Mouse (Mus musculus): ENCODE measurements around the gene Rgcc. TPM values are rescaled to one million over a fixed set of nuclear protein-coding genes. Genes with fewer than 3 reads are reported as not detected.

The Rgcc gene
- polyA plus RNA-seq (2015; fragmentation: Nextera tagmentation; extraction: Ambion mirVana) = 60.1 and 70.7 TPM in 2 replicates

- peak within 1 kb of the TSS; percentile 46 for H3K4me3 ChIP-seq (replicated peaks; ENCODE audit: low read depth, low read length)
- no peak within 1 kb of the TSS for H3K27ac ChIP-seq
- under 1% methylated on average over 31 of the region's 34 CpGs for WGBS
- peak; percentile 97 for ATAC-seq (replicated peaks; ENCODE audit: low FRiP score, low read depth)
- H3K9ac ChIP-seq (ENCODE audit: low read depth, low read length) = peak within 1 kb of the TSS; percentile 52
- H3K36me3 ChIP-seq (ENCODE audit: insufficient read depth, low read length) = no peaks in the 10 kb centered on the region
- H3K4me2 ChIP-seq (ENCODE audit: low read length) = peak within 1 kb of the TSS; percentile 90
- peak; percentile 85 for TF ChIP-seq CTCF (IDR thresholded peaks at IDR 0.05; ENCODE audit: low read depth)
- peak; percentile 96 for DNase-seq (ENCODE audit: low spot score)
- peaks cover 13% of the 10 kb centered on the region for H3K4me1 ChIP-seq (replicated peaks; ENCODE audit: insufficient read depth, low read length)
- no peaks in the 10 kb centered on the region for H3K27me3 ChIP-seq (ENCODE audit: insufficient read depth, low read length)
- H3K9me3 ChIP-seq (replicated peaks; ENCODE audit: low read length) = no peaks in the 10 kb centered on the region
These were observed at the start of gene Rgcc for GRCm38 (mm10) chr14:79301466-79301875. Gene Rgcc (minus strand): TSS chr14:79301645.

- Histone ChIP-seq H3K9me3 (replicated peaks; ENCODE audit: low read length) (no peaks in the 10 kb centered on the region), H3K36me3 (ENCODE audit: insufficient read depth, low read length) (peaks cover 32% of the 10 kb centered on the region), H3K4me2 (ENCODE audit: low read length) (no peak overlapping the region), H3K9ac (ENCODE audit: low read depth, low read length) (no peak overlapping the region), H3K27ac (no peak overlapping the region), H3K4me1 (replicated peaks; ENCODE audit: insufficient read depth, low read length) (no peaks in the 10 kb centered on the region), H3K4me3 (replicated peaks; ENCODE audit: low read depth, low read length) (no peak overlapping the region), H3K27me3 (ENCODE audit: insufficient read depth, low read length) (no peaks in the 10 kb centered on the region)
- no peak for TF ChIP-seq CTCF (IDR thresholded peaks at IDR 0.05; ENCODE audit: low read depth)
- no peak for ATAC-seq (replicated peaks; ENCODE audit: low FRiP score, low read depth)
- 88% methylated on average over 3 of the region's 3 CpGs for WGBS
- DNase-seq (ENCODE audit: low spot score) = no peak
These were observed 44.9 kb upstream of the Rgcc start for GRCm38 (mm10) chr14:79346384-79346783.

- 79% methylated on average over 3 of the region's 3 CpGs for WGBS
These were observed 34.2 kb upstream of the Rgcc start for GRCm38 (mm10) chr14:79335613-79336012.

GRCm38 (mm10) chr14:79331936-79332335 is 30.5 kb upstream of the Rgcc start:
- ATAC-seq (replicated peaks; ENCODE audit: low FRiP score, low read depth) = no peak

More at GRCm38 (mm10) chr14:79335613-79336012, 34.2 kb upstream of the Rgcc start:
- Histone ChIP-seq H3K4me1 (replicated peaks; ENCODE audit: insufficient read depth, low read length) (no peaks in the 10 kb centered on the region), H3K4me2 (ENCODE audit: low read length) (no peak overlapping the region), H3K27ac (no peak overlapping the region), H3K27me3 (ENCODE audit: insufficient read depth, low read length) (no peaks in the 10 kb centered on the region), H3K4me3 (replicated peaks; ENCODE audit: low read depth, low read length) (no peak overlapping the region), H3K9ac (ENCODE audit: low read depth, low read length) (no peak overlapping the region), H3K9me3 (replicated peaks; ENCODE audit: low read length) (no peaks in the 10 kb centered on the region), H3K36me3 (ENCODE audit: insufficient read depth, low read length) (peaks cover 24% of the 10 kb centered on the region)
- ATAC-seq (replicated peaks; ENCODE audit: low FRiP score, low read depth) (no peak), DNase-seq (ENCODE audit: low spot score) (no peak)
- no peak for TF ChIP-seq CTCF (IDR thresholded peaks at IDR 0.05; ENCODE audit: low read depth)

GRCm38 (mm10) chr14:79330944-79331561 is 29.6 kb upstream of the Rgcc start:
- TF ChIP-seq CTCF (IDR thresholded peaks at IDR 0.05; ENCODE audit: low read depth) = no peak
- Histone ChIP-seq H3K9me3 (replicated peaks; ENCODE audit: low read length) (no peaks in the 10 kb centered on the region), H3K27ac (no peak overlapping the region), H3K4me1 (replicated peaks; ENCODE audit: insufficient read depth, low read length) (no peaks in the 10 kb centered on the region), H3K27me3 (ENCODE audit: insufficient read depth, low read length) (no peaks in the 10 kb centered on the region), H3K36me3 (ENCODE audit: insufficient read depth, low read length) (peaks cover 11% of the 10 kb centered on the region; the same call in 1 of the 2 replicates), H3K4me2 (ENCODE audit: low read length) (peak overlapping the region; percentile 19; the same call in 1 of the 2 replicates), H3K4me3 (replicated peaks; ENCODE audit: low read depth, low read length) (no peak overlapping the region), H3K9ac (ENCODE audit: low read depth, low read length) (no peak overlapping the region)
- no peak for ATAC-seq (replicated peaks; ENCODE audit: low FRiP score, low read depth)
- WGBS = 52% methylated on average over 16 of the region's 16 CpGs
- DNase-seq (ENCODE audit: low spot score) = peak; percentile 46

More at GRCm38 (mm10) chr14:79331936-79332335, 30.5 kb upstream of the Rgcc start:
- Histone ChIP-seq H3K27ac (no peak overlapping the region), H3K9ac (ENCODE audit: low read depth, low read length) (no peak overlapping the region), H3K36me3 (ENCODE audit: insufficient read depth, low read length) (peaks cover 13% of the 10 kb centered on the region), H3K4me1 (replicated peaks; ENCODE audit: insufficient read depth, low read length) (no peaks in the 10 kb centered on the region), H3K27me3 (ENCODE audit: insufficient read depth, low read length) (no peaks in the 10 kb centered on the region), H3K4me2 (ENCODE audit: low read length) (no peak overlapping the region), H3K4me3 (replicated peaks; ENCODE audit: low read depth, low read length) (no peak overlapping the region), H3K9me3 (replicated peaks; ENCODE audit: low read length) (no peaks in the 10 kb centered on the region)
- peak; percentile 6 for DNase-seq (ENCODE audit: low spot score)
- TF ChIP-seq CTCF (IDR thresholded peaks at IDR 0.05; ENCODE audit: low read depth) = no peak
- WGBS = 63% methylated on average over 7 of the region's 7 CpGs

GRCm38 (mm10) chr14:79327033-79327432 is 25.6 kb upstream of the Rgcc start:
- ATAC-seq (replicated peaks; ENCODE audit: low FRiP score, low read depth) = no peak
- peak; percentile 81 for TF ChIP-seq CTCF (IDR thresholded peaks at IDR 0.05; ENCODE audit: low read depth)
- Histone ChIP-seq H3K9me3 (replicated peaks; ENCODE audit: low read length) (no peaks in the 10 kb centered on the region), H3K4me1 (replicated peaks; ENCODE audit: insufficient read depth, low read length) (no peaks in the 10 kb centered on the region), H3K27ac (no peak overlapping the region), H3K4me3 (replicated peaks; ENCODE audit: low read depth, low read length) (no peak overlapping the region), H3K36me3 (ENCODE audit: insufficient read depth, low read length) (no peaks in the 10 kb centered on the region), H3K4me2 (ENCODE audit: low read length) (no peak overlapping the region), H3K27me3 (ENCODE audit: insufficient read depth, low read length) (no peaks in the 10 kb centered on the region), H3K9ac (ENCODE audit: low read depth, low read length) (no peak overlapping the region)
- DNase-seq (ENCODE audit: low spot score) = peak; percentile 68
- 25% methylated on average over 5 of the region's 5 CpGs for WGBS
